Mouse (Mus musculus): Measurements from ENCODE around the gene Helz2.

Helz2 gene

DNA sequence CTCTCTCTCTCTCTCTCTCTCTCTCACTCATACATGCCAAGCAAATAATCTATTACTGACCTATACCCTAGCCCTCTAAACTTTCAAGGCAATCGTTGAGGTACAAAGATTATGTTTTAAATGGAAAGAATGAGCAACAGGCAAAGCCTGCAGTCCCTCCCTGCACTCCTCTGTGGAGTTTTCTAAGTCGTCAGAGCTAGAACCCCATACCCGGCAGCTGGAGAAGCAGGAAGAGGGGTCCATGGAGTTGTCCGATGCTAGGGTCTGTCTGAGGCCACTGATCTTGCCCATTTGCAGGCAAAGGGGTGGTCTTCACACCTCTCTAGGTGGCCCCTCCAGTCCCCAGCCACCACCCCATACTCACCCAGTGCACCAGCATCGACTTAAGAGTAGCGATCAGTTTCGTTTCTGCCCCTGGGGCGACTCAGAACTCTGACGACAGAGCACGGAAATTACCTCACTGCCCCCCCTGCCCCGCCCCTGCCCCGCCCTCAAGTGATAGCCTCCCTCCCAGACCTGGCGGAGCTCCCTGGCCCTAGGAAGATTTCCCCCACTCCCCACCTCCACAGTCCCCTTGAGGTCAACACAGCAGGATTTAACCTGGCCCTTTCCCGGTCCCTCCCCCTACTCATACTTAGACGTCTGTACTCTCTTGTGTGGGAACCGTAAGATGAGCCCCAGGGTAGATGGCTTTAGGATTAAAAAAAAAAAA, at the start of gene Helz2:
Gene Helz2 (minus strand): TSS at position 426 of the 712 bp plus-strand sequence.
- DNase-seq (ENCODE audit: low read depth, low spot score) = no peak

DNA sequence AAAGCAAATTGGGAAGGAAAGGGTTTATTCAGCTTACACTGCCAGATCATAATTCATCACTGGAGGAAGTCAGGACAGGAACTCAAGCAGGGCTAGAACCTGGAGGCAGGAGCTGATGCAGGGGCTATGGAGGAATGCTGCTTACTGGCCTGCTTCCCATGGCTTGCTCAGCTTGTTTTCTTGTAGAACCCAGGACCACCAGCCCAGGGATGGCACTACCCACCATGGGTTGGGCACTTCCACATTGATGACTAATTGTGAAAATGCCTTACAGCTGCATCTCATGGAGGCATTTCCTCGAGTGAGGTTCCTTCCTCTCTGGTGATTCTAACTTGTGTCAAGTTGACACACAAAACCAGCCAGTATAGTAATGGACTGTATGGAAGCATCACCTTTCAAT, 49.1 kb upstream of the Helz2 start:
- DNase-seq (ENCODE audit: low read depth, low spot score) = no peak

DNA sequence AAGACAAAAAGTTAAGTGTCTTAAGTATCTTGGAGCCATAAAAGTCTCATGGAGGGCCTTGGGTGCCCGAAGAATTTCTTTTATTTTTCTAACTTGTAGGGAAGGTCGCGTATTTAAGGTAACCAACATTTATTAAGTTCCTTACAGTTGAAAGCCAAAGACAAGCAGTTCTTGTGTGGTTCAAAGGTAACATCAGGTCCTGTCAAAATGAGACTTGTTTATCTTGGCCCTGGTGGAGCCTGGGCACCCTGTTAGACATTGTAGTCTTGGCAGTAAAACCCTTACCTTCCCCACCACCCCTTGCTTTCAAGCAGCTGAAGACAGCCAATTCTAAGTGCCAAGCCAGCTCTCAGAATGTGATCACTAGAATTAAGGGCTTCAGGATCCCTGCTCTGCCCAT, 46.9 kb upstream of the Helz2 start:
- no peak for DNase-seq (ENCODE audit: low read depth, low spot score)

DNA sequence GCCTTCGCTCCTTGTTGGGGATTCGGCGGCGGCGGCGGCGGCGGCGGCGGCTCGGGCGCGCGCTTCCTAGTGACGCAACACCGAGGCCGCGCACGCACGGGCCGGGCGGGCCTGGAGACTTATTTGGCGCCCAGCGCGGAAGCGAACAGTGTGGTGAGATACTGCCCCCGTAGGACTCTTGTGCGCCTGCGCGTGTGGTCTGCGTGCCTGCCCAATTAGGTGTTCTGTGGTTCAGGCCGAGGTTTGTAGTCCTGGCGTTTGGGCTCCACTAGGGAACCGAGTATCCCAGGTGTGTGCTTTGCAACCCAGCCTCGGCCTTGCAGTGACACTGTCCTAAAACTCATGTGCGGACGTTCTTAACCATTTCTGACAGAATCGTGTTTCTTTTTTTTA, 46.1 kb upstream of the Helz2 start, which contains the start of gene Gmeb2:
Gene Gmeb2 (minus strand): TSS at position 78 of the 393 bp plus-strand sequence.
- peak; percentile 94 for DNase-seq (ENCODE audit: low read depth, low spot score)

DNA sequence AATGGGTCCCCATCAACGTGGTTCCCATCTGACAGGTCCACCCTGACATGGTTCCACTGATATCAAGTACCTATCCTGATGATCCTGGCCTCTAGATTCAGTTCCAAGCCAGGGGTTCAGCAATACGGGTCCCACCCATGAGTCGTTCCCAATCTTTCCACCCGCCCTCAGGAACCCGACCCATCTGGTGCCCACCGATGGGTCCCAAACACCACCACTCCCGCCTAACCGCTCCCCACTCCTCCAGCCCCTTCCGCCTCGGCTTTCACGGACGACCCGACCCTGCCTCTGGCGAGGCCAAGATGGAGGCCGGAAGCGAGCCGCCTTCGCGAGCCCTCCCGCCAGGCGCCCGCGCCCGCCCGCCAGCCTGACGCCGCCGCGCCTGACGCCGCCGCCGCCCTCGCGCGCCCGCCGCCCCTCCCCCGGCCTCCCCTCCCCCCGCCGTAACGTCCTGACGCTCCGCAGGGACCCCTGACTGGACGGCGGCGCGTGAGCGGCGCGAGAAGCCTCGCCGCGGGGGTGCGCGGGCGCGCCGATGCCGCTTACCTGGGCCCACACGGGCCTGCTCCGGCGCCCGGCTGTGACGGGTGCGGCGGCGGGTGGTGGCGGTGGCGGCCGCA, 45.6 kb upstream of the Helz2 start:
- DNase-seq (ENCODE audit: low read depth, low spot score) = peak; percentile 66

DNA sequence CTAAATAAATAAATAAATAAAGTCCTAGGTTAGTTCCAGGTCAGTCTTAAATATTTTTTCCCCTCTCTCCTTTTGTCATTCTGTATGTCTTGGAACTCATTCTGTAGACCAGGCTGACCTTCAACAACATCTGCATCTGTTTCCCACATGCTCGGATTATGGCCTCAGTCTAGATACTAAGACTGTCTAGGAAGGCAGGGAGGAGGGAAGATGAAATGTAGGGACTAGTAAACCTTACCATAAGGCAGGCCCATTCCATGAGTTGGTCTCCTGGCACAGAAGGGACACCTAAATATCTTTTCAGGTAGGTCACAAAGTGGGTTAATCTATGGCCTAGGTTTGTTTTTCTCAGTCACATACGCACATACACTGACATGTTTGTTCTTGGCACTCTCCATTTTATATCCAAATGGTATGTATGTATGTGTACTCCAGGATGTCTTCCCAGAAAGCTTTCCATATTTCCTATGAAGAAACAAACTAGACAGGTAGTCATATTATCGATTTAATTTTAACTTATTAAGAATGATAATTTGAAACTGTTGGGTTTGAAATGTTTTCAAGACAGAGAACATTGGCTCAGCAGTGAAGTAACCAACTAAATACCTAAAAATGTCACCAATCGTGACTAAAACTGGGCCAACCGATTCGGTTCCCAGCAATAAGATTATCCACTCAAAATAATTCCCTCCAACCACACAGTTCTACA, 45.0 kb upstream of the Helz2 start:
- DNase-seq (ENCODE audit: low read depth, low spot score) = no peak

DNA sequence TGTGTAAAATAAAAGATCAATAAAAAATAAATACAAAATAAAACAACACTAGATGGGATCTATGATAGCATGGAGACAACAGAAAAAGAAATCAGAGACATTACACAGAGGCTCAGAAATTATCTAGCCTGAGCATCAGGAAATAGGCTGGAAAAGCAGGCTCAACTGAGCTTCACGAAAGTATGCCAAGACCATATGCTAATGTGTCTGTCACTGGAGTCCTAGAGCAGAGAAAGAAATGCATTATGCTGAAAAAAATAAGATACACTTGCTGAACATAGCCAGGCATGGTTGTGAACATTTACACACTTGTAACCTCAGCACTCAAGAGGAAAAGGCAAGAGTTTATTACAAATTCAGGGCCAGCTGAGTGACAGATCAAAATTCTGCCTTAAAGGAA, 38.1 kb upstream of the Helz2 start:
- no peak for DNase-seq (ENCODE audit: low read depth, low spot score)

DNA sequence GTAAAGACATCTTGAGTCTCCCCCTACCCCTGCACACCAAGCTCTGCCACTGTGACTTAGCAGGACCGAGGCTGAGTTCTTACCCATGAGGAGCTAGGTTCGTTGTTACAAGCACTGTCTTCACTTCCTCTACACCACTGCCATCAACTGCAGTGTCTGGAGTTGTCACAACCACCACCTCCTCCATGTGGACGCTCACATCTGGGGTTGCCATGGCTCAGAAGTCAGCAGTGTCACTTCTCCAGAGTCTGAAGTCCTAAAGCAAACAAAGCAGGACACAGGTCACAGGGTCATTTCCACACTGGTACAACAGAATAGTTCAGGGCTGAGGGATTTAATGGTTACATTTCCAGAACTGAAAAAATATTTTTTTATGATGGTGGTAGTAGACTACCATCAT, 36.0 kb upstream of the Helz2 start:
- no peak for DNase-seq (ENCODE audit: low read depth, low spot score)

DNA sequence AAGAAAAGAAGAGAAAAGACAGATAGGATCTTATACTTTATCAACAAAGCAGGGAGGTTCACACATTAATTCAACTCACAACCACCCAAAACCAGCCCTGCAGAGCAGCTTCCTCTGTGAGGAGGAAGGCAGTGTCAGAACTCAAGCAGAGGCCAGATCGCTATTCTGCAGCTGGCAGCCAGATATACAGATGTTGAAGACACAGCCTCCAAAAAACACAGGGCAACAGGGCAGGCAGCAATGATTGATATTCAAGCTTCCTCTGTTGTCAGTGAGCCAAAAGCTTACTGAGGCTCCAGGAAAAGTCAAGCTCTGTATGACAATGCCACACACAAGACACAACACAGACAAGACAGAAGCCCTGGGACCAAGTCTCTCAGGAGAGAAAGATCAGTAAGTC, 34.9 kb upstream of the Helz2 start:
- DNase-seq (ENCODE audit: low read depth, low spot score) = no peak

DNA sequence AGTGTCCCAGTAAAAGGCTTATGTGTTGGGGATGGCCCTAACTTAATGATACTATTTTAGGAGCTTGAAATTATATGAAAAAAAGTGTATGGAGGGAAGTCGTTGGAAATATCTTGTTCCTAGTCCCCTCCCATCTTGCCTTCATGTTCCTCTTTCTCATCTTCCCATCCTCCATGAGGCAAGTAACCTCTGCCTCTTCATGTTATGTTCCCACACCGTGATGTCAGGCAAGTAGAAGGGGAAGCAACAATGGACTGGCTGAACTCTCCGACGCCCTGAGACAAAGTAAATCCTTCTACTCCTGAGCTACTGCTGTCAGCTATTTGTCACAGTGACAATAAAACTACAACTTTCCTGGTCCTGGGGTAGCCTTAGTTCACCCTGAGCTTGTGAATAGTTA, 32.8 kb upstream of the Helz2 start:
- DNase-seq (ENCODE audit: low read depth, low spot score) = no peak

DNA sequence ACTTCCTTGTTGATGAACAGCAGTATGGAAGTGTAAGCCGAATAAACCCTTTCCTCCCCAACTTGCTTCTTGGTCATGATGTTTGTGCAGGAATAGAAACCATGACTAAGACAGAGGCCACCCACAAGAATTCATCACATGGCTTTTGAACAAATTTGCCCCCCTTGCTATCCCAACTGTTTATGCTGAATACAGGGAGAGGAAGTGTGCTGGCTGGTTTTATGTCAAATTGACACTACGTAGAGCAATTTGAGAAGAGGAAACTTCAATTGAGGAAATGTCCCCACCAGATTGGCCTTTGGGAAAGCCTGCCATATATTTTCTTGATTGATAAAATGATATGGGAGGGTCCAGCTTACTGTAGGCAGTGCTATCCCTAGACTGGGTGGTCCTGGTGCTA, 32.0 kb upstream of the Helz2 start:
- no peak for DNase-seq (ENCODE audit: low read depth, low spot score)

DNA sequence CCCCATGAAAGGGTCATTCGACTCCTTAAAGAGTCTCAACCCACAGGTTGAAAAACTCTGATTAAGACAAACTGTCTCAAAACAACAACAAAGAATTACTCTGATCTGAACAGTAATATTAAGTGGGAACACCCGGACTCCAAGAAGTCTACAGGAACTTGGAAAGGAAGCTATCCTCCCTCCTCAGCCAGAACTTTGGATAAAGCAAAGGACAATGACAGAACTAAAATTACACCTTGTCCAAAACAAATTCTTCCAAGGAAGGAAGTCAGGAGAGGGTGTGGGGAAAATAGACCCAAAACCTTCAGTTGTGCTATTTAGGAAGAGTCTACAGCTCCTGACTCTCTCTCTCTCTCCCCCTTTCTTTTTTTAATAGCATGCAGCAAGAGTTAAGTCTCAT, 30.3 kb upstream of the Helz2 start:
- no peak for DNase-seq (ENCODE audit: low read depth, low spot score)

DNA sequence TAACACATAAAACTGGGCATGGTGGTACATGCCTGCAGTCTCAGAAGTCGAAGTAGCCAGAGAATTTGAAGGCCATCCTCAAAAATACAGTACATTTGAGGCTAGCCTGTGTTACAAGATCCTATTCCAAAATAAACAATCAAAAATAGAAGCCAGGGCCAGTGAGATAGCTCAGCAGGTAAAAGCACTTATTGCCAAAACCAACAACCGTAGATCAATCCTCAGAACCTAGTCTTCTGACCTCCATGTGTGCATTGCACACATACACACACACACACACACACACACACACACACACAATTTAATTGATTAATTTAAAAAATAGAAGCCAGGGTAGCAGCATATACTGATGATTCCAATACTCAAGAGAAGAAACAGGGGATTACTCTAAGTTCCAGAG, 25.0 kb upstream of the Helz2 start:
- no peak for DNase-seq (ENCODE audit: low read depth, low spot score)

DNA sequence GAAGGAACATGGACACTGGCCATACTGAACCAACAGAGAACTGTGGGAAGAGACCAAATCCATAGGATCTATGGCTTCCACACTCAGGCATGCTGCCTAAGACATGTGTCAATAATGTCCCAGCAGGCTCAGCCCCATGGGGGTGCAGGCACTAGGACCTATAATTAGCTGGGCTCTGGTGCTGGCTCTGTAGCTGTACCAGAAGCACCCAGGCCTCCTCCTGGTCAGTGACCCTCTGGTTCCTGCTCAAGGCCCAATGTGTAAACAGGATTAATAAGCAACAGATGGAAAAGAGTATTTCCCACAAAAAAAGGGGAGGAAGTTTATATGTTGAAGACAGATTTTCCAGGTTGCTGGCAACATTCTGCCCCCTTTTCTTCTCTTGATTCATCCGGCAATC, 11.4 kb upstream of the Helz2 start:
- DNase-seq (ENCODE audit: low read depth, low spot score) = no peak

DNA sequence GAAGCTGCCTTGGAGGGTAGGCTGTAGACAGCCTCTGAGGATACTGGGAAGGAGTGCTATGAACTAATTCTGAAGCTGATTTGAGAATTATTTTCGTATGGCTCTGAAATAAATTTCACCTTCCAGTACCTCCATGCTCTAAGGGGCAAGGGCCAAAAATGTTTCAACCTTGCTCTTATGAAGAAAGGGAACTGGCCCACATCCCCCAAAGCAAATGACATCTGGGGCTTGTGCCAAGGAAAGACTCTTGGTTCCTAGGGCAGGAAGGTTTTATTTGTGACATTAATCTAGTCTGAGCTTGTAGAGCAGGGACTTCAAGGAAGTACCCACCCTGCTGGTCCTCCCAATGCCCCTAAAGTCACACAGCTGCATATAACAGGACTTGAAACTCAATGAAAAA, 10.0 kb upstream of the Helz2 start:
- DNase-seq (ENCODE audit: low read depth, low spot score) = no peak

DNA sequence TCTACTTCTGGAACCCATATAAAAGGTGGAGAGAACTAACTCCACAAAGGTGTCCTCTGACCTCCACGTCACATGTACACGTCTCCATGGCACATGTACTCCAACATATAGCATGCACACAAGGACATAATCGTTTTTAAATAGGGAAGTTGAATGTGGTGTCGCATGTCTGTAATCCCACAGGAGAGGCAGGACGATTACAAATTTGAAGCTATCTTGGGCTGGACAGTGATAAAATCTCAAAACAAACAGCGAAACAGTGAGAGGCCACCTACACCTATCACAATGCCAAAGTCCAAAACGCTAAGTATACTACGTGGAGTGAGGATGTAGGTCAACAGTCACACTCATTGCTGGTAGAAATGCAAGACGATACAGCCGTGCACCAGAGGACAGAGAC, 7.4 kb upstream of the Helz2 start:
- no peak for DNase-seq (ENCODE audit: low read depth, low spot score)

DNA sequence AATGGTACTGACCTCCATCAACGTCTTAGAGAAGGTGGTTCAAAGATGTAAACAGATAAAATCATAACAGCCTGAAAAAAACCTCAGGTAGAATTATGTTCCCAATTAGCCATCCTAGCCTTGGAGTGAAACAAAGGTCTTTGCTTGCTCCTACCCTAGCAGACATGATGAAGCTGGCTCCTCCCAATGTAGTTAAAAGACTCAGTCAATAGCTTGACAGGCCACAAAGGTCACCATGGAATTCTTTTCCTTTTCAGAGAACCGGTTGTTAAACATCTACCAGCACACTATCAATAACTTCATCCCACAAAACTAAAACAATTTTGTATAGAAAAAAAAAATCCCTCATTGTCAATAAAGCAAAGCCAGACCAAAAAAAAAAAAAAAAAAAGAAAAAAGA, 3.2 kb upstream of the Helz2 start:
- no peak for DNase-seq (ENCODE audit: low read depth, low spot score)

DNA sequence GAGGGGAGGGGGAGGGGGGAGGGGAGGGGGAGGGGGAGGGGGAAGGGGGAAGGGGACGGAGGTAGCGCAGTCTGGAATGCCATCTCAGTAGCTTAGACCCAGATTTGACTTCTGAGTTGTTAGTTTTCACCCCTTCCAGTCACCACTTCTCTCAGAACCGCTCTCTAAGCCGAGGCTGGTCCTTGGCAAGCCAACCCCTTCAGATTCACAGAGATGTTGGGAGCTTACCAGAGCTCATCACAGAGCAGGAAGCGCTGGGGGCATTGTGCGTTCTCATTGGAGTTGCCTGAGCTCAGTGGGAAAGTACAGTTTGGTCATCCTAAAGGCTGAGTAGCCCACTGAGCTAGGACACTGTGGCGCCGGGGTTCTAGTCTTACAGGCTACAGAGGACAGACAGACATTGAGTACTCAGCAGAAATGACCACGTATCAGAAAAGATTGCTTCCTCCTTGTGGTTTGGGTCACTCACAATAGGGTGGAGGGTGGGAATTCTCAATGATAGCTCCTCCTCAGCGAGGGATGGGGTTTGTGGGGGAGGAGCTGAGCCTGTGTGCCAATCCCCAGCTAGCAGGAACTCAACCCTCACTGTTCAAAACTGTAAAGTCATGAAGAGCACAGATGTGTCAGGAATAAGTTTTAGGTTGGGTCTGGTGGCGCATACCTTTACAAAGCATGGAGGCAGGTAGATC, 2.0 kb upstream of the Helz2 start:
- DNase-seq (ENCODE audit: low read depth, low spot score) = no peak

DNA sequence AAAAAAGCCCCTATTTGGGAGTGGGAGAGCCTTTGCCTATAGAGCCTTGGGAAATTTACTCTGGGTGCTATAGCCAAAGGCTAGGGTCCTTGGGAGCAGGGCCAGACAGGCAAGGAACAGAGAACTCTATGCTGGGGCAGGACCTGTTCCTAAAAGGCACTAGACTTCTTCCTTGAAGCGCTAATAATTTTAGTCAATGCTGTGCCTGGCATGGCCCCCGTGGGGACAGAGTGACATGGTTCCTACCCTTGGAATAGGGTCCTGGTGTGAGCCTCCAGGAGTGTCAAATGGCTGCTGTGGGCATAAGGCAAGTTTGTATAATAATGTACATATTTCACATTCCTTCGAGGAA, 463 bp upstream of the Helz2 start:
- DNase-seq (ENCODE audit: low read depth, low spot score) = no peak

DNA sequence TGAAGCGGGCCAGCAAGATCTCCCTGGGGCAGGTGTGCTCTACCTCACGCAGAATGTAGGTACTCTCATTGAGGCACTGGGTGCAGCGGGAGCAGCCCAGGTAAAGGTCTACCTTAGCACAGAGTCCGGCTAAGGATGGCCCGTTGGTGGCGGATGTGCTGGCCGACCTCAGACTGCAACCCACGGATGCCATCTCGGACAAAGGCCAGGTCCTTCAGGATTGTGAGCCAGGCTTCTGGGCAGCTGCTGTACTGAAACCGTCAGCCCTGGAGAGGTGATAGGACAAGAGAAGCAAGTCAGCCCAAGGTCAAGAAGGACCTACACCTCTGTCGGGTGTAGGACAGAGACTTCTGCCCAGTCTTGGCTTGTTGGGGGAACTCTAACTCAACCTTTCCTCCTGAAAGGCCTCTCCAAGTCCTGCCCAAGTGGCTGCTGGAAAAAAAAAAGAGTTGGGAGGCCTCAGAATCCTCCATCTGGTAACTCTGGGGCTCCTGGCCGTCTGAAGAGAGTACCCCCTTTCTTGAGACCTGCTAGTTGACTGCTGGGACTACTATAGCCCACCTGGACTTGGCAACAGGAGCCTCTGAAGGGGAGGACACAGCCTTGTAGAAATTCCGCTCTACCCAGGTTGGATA, 904 bp downstream of the Helz2 start:
- DNase-seq (ENCODE audit: low read depth, low spot score) = no peak

DNA sequence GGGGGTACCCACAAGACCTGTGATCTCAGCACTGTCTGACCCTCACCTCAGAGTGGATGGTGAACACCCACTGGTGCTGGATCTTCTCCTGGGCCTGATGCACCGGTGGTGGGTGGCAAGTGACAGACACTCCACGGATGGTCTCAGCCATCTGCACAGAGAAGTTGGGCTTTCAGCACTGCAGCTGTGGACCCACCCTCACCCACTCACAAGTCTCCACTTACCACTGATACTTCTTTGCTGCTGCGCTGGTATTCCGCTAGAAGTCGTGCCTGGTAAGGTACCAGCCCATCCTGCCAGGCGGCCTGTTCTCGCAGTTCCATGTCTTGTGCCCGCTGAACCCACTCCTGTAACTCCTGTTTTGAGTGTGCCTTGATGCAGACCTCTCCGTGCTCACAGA, 2.6 kb downstream of the Helz2 start:
- no peak for DNase-seq (ENCODE audit: low read depth, low spot score)

DNA sequence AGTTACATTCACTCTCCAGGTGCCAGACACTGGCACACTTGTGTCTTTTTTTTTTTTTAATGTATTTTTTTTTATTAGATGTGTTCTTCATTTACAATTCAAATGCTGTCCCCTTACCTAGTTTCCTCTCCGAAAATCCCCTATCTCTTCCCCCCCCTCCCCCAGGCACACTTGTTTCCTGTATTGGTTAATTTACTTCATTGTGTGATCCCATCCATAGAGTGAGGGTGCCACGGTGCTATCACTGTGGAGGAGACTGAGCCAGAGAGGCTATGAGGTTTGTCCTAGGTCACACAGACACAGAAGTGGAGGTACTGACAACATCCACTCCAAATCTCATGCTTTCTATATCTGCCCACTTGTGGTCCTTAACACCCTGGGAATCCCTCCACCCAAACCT, 3.0 kb downstream of the Helz2 start:
- DNase-seq (ENCODE audit: low read depth, low spot score) = no peak

All from embryo, embryonic 11.5 days (tissue).